Mouse (Mus musculus): ENCODE data around the gene Syngr1.

Gene Syngr1

DNA sequence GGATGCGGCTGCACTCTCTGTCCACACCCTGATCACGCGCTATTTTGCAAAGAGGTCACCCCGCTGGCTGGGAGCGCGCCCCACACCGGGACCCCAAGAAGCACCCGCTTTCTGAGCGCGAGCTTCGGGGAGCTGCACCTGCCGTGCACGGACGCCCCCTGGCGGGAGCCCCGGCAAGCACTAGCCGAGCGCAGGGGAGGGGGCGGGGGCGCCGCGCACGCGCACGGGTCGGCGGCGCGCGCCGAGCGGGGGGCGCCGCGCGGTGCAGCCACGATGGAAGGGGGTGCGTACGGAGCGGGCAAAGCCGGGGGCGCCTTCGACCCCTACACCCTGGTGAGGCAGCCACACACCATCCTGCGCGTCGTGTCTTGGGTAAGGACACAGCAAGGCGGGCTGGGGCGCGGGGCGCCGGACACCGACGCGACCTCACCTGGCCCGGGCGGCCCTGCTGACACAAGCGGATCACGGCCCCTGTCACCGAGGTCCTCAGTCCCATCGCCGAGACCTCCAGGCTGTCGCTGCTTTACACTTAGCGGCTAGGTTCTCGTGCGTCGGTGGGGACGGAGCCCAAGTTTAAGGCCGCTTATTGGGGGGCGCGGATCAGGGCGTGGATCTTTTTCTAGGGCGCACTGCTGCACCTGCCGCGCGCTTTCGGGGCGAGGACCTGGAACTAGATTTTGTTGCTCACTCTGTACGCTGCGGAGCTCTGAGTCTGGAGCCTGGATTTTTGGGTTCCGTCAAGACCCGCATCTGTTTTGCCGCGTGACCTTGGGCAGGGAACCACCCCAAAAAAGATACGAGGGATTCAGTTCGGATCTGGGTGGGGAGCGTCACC is at the start of gene Syngr1, which contains the start of gene Rpl3:
Gene Syngr1 (plus strand): TSS at position 214 of the 835 bp plus-strand sequence.
Gene Rpl3 (minus strand): TSS at position 748 of the 835 bp plus-strand sequence.
- no peak for DNase-seq (ENCODE audit: low read depth, low spot score)

DNA sequence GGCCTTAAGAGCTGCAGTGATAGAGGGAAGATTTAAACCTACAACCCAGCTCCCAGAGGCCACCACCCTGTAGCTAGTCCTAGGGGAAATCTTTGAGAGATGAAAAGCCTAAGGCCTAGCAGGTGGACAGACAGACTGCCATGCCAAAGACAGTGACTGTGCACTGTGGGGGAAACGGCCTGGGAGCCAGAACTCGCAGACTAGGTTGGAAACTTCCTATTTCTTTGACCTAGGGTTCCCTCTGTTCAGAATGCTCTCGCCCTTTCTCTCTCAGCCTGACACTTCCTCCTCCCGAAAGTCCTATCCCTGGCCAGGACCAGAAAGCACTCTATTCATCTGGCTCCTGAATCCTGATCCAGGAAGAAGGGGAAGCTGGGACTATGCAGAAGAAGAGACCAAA is 49.0 kb upstream of the Syngr1 start:
- no peak for DNase-seq (ENCODE audit: low read depth, low spot score)

DNA sequence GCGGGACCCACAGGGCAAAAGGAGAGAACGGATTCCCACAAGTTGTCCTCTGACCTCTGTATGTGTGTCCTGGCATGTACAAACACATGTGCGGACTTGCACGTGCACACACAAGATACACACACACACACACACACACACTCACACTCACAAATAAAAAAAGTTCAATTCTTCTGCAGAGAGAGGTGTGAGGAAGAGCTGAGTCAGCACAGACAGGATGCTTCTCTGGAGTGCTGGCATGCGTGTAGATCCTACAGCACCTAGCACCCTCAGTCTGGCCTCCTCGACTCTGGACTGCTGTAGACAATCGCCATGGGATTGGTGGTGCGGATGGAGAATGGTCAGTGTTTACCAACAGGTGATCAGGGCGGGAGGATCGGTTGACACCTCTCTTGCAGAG is 46.9 kb upstream of the Syngr1 start:
- no peak for DNase-seq (ENCODE audit: low read depth, low spot score)

DNA sequence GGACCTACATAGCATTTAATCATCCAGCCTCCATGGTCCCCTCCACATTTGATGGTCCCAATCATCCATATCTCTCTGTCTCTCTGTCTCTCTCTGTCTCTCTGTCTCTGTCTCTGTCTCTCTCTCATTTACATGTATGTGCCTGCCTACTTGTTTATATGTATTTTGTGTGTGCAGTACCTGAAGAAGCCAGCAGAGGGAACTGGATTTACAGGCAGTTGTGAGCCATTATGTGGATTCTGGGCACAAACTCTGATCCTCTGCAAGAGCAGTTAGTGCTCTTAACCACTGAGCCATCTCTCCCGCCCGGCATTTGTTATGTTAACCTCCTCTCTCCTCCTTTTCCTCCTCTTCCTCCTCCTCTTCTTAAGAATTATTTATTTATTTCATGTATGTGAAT is 45.4 kb upstream of the Syngr1 start:
- DNase-seq (ENCODE audit: low read depth, low spot score): no peak

DNA sequence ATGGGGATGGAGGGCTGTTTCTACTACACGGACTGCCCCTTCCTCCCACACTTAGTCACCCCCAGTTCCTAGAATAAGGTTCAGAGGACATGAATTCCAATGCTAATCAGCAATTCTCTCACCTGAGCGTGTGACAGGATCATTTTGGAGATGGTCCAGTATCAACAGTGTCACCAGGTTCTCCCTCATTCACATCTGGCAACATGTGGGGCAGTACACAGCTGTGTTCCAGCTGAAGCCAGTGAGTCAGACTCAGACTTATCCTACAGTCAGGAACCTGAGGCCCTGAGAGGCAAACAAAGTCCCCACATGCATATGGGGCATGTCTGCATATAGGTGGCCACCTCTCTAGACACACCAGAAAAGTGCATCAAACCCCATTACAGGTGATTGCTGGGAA is 43.9 kb upstream of the Syngr1 start:
- DNase-seq (ENCODE audit: low read depth, low spot score): no peak

DNA sequence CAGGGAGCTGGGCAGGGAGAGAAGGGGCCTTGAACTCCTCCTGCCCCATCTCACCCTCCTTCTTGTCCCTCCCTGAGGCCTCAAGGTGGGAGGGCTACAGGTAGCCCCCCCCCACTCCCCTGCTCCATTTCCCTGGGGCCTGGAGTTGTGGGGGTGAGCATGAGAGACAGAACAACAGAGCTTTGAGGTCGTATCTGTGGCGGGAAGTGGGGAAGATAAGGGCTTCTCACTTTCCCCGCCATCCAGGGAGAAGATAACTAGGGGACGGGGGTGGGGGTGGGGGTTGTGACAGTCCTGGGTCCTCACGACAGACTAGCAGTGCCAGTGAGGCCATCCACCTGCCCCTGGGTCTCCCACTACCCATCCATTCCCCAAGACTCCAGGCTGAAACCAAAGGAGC is 43.2 kb upstream of the Syngr1 start:
- DNase-seq (ENCODE audit: low read depth, low spot score): no peak

DNA sequence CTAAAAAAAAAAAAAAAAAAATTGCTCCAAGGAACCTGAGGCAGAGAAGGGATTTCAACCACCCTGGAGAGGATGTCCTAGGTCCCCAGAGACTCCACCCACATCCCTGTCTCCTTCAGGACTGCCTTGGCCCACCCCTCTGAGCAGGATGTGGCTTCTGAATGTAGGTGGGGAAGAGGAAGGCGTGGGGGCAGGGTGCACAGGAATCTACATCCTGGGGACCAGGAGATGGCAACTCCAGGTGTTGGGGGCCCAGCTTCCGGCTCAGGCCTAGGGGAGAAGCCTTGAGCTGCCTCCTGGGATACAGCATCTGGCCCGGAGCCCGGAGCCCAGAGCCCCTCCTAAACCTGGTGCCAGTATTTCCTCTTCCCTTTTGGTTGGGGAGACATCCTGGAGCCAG is 41.0 kb upstream of the Syngr1 start:
- no peak for DNase-seq (ENCODE audit: low read depth, low spot score)

DNA sequence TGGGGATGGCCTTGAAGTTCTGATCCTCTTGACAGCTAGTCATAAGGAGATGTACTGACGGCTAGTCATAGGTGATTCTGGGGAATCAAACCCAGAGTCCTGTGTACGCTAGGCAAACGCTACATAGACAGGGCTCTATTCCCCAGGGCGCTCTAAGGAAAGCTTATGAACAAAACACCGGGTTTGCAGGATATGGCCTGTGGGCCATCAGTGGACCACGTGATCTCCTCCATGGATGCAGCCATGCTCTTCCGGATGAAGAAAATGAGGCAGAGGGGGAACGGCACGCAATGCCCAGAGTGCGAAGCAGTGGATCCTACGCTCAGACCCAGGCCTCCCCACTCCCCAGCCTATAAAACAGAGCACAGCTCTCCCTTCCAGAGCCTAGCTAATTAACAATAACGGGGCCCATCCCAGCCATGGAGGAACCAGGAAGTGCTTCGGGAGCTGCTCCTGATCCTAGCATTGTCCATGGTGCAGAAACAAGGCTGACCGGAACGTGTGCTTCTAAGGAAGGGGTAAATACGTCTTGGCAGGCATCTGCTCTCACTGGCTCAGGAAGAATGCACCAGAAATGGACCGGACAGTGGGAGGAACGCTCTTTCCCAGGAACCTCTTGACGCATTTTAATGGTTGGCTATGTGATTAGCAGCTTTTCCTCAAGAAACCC is 39.9 kb upstream of the Syngr1 start:
- no peak for DNase-seq (ENCODE audit: low read depth, low spot score)

DNA sequence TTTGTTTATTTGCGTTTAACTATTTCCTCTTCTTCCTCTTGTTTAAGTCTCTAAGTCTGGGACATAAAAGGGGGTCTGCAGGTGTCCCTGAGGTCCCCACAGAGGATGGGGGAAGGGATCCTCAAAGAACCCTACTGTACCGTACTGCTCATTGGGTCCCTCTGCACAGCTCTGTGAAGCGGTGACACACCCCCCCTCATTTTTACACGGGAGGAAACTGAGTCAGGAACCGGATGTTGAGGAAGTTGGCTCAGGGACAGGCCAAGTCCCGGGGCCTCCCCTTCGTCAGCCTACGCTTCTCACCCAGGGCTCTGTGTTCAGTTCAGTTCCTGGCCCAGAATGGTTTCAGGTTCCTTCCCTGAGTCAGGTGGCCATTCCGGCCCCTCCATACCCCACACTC is 39.4 kb upstream of the Syngr1 start:
- DNase-seq (ENCODE audit: low read depth, low spot score): no peak

DNA sequence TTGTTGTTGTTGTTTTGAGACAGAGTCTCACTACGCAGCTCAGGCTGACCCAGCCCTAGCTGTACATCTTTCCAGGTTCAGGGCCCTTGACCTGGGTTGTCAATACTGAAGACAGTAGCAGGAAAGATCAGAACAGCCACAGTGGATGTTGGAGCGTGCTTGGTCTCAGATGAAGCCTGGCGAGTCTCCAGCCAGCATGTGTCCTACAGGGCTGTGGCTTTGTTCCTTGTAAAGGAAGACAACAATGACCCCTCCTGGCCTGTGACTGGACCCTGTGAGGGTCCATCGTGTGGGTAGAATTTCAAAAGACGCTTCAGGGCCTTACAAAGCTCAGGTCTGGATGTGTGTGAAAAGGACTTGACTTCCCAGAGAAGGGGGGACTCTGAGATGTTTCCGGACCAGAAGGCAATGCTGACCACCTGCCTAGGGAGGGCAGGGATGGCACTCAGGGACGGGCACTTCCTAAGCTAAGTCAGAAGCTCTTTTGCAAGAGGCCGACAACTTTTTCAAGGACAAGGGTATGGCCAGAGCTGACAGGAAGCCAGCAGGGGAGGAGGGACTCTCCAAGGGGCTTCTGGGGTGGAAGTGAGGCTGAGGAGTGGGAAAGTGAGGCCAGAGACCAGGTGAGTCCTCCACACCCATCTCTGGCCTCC is 37.6 kb upstream of the Syngr1 start:
- no peak for DNase-seq (ENCODE audit: low read depth, low spot score)

DNA sequence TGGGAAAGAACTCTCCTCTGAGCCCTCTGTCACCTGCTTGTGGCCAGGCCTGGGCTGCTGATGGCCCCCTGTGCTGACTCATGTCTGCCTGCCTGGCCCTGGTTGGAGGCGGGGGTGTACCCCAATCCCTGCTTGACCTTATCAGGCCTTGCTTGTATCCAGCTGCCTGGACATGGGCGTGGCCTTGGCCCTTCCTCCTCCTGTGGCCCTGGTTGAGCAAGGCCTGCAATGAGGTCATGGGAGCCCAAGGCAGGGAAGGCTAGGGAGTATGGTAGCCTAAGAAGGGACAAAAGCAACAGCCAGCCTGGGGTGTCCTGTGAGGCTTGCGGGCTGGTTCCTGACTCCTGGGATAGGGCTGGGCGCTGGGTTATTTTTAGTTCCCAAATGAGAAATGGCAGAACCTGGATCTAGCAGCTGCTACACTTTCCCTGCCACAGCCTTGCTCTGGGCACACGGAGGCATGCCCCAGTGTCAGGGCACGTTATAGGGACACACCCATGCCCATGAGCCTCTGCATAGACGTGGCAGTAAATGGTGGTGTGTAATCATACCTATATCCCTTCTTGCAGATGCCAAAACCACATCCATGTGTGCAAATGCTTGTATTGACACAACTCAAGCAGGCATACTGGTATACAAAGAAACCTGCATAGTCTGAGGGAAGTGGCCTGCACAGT is 37.0 kb upstream of the Syngr1 start:
- DNase-seq (ENCODE audit: low read depth, low spot score): no peak

DNA sequence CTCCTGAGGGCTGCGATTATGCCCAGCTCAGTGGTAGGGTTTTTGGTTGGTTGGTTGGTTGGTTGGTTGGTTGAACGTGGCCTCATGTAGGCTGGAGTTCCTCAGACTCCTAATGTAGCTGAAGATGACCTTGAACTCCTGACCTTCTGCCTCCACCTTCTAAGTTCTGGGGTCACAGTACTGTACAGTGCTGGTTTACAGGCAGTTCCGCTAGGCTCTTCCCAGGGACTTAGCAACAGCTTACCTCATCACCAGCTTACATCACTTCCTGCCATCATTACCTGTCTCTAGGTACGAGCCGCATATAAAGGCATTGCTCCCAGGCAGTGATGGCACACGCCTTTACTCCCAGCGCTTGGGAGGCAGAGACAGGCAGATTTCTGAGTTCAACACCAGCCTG is 33.0 kb upstream of the Syngr1 start:
- DNase-seq (ENCODE audit: low read depth, low spot score): no peak

DNA sequence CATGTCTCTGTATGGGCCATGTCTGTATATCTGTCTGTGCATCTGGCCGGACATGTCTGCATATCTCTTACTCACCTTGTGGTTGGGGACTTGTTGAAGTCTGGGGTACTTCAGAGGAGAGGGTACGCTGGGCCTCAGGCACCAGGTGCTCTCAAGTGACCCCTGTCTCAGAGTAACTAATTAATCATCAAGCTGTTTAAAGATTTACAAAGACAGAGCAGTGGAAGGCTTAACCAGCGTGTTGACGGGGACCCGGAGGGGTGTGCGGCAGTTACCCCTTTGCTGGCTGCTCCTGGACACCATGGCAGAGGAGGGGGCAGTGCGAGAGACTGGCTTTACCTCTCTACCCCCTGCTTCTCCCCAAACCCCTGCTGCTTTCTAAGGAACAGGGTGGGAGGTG is 31.5 kb upstream of the Syngr1 start:
- DNase-seq (ENCODE audit: low read depth, low spot score): no peak

DNA sequence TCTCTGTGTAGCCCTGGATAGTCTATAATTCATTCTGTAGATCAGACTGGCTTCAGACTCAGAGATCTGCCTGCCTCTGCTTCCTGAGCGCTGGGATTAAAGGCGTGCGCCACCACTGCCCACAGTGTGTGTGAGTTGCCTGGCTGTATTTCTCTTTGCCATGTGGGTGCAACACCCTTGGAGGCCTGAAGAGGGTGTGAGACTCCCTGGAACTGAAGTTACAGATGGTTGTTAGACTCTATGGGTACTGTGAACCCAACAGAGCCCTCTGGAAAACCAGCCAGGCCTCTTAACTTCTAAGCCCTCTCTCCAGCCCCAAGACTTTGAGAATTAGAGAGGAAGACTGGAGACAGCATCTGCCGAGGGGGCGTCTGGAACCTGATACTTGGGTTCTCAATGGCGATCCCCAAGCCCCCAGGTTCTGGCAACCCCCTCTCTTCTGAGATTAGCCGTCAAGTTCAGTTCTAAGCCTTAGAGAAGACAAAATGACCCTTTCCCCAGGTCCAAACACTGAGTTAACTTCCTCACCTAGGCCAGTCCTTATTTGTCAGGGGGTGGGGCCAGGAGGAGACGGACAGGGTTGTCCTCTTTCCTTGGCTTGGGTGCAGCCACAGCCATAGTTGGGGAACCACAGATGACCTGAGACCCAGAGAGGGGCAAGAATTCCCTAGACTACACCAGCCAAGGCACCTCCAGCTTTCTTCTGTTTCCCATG is 30.6 kb upstream of the Syngr1 start:
- no peak for DNase-seq (ENCODE audit: low read depth, low spot score)

DNA sequence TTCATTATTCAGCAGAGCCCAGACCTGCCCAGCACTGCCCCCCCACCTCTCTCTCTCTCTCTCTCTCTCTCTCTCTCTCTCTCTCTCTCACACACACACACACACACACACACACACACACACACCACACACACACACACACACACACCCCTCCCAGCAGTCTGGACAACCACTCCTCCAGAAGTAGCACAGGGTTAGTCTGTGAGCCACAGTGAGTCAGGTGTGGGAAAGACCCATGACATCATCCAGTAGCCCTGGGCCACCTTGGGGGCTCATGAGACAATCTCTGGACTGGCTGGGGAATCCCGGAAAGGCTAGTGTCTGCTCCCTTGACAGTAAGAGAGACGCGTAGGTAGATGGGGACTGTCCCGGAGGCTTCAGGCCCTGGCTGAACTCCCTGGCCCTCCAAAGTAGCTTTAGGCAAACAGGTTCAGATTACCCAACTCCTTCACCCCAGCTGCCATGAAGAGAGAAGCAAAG is 30.0 kb upstream of the Syngr1 start:
- no peak for DNase-seq (ENCODE audit: low read depth, low spot score)

DNA sequence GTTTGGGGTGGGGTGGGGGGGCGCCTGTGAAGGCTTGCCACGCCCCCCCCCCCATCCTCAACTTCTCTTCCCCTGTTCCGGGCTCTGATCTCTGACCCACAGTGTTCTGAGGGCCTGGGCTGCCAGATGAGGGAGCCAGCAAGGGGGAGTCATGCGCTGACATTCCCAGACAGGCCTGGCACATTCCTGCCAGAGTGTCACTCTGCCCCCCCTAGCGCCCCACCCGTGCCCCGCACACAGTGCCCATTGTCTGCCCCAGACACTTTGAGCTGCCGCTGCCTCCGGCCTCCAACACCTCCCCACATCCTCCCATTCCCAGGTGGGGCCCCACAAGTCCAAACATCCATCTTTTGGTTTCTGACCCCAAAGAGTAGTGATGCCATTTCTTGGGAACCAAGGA is 28.8 kb upstream of the Syngr1 start:
- DNase-seq (ENCODE audit: low read depth, low spot score): no peak

DNA sequence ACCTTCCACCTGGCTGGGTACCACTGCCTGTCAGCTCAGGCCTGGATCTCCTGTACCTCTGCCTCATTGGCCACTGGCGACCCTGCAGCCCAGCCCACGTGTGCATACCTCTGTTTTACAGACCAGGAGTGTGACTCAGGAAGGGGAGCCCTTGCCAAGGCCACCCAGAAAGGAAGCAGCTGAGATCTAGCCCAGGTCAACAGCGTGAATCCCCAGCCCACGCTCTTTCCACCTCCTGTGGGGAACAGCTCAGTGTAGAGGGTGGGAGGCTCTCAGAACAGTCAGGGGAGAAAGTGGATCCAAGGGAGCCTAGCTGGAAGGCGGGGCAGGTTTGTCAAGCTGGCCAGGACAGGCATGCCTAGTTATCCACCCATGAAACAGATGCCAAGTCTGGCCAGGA is 28.3 kb upstream of the Syngr1 start:
- no peak for DNase-seq (ENCODE audit: low read depth, low spot score)

DNA sequence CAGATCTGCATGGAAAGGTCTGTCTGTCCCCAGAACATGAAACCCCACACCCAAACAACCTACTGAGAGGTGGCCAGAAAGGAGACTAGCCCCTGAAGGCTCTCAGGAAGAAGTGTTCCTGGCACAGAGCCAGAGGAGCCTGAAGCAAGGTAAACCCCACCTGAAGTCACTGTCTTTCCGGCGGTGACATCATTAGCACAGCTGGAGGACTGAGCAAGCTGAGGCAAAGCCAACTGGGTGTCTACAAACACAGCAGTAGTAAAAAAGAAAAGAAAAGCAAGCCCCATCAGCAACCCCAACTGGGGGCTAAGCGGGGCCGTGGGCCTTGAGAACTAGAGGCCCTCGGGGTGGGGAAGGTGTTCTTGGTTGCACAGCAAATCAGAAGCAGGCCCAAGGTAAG is 26.2 kb upstream of the Syngr1 start:
- no peak for DNase-seq (ENCODE audit: low read depth, low spot score)

DNA sequence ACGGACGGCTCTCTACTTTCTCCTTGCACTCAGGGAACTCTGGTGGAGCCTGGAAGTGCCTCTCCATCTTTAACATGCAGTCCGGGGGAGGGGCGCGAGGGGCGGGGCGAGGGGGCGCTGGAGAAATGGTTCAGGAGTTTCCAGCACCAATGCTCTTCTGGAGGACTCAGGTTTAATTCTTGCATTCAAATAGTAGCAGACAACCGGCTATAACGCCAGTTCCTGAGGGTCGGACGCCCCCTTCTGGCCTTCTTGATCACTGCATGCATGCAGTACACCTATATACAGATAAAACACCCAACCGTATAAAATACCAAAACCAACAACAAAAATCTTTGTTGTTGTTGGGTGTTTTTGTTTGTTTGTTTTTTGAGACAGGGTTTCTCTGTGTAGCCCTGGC is 25.7 kb upstream of the Syngr1 start:
- no peak for DNase-seq (ENCODE audit: low read depth, low spot score)

DNA sequence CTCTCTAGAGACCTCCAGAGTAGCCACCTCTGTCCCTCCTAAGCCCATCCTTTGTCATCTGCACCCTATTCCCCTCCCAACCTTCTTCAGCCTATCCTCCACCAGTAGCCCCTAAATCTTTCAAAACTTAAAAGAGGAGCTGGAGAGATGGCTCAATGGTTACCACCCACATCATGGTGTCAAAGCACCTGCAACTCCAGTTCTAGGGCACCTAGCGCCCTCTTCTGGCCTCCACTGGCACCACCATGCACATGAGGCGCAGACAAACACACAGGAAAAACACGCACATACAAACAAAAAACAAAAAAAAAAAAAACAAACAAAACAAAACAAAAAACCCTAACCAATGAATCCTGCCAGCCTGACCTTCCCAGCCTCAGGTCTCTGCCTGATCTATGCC is 24.6 kb upstream of the Syngr1 start:
- DNase-seq (ENCODE audit: low read depth, low spot score): no peak

DNA sequence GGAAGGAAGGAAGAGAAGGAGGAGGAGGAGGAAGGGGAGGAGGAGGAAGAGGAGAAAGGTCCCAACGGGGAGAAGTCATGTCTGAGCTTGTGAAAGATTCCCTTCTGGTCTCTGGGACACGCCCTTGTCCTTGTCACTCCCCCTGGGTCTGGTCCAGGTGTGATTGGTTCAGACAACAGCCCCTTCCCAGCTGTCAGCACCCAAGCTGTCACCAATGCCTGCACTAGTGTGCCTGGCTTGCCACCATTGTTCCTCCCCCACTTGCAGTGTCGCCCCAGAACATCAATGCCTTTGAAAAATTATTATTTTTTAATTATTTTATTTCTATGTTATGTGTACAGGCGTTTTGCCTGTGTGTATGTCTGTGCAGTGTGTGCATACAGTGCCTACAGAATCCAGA is 22.0 kb upstream of the Syngr1 start:
- DNase-seq (ENCODE audit: low read depth, low spot score): no peak

Measured in forelimb bud, embryonic 11.5 days (tissue).